Mouse (Mus musculus) thymus, adult 2 months (tissue): Measurements from ENCODE around the gene Tert.

Source experiments
- CTCF ChIP-seq: fragments of 200-500 bp; IDR thresholded peaks from 2 replicates; pipeline ENCODE4 v1.5.1; 2012; ENCODE audit warnings: mild to moderate bottlenecking, control low read depth, low read length, moderate library complexity, borderline replicate concordance; ENCODE audit not compliant: control insufficient read depth, poor library complexity, insufficient read depth; ENCODE audit errors: extremely low read depth
- POLR2A ChIP-seq: fragments of 200-500 bp; IDR thresholded peaks from 2 replicates; pipeline ENCODE4 v1.6.1; 2012; ENCODE audit warnings: mild to moderate bottlenecking, low read length, control low read depth, moderate library complexity; ENCODE audit not compliant: control insufficient read depth, poor library complexity, insufficient read depth; ENCODE audit errors: extremely low read depth

DNA sequence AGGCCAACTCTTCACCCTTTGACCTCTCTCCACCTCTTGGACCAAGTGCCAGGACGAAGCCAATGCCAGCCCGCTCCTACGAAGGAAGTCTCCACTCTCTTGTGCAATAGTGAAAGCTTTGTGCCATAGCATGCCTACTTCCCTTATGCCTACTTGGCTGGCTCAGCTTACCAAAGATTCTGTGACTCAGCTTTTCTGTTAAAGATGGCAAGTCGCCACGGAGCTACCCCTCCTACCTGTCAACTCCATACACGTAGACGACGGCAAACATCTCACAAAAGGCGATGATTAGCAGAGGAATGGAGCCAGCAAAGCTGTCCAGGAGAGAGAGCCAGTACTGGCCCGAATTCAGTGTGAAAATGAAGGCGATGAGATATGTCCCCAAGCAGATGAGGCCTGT lies 57.0 kb downstream of the Tert start:
- TF ChIP-seq CTCF (no peak), POLR2A (no peak)
